Mouse (Mus musculus) CH12.LX (cell line): ENCODE data around the gene Copb2. TPM values are rescaled to one million over a fixed set of nuclear protein-coding genes. Genes with fewer than 3 reads are reported as not detected.

Experiments used
- DNase-seq: peaks from one replicate; pipeline ENCODE4 v3.0.0-alpha.2; 2013; ENCODE audit errors: extremely low read depth
- H3K27ac ChIP-seq: 2 replicates; pipeline ENCODE4 v1.5.1; 2012; ENCODE audit warnings: low read depth, mild to moderate bottlenecking, control low read depth, moderate library complexity; ENCODE audit not compliant: insufficient read depth
- H3K27me3 ChIP-seq: replicated peaks from 2 replicates; pipeline ENCODE3; 2012; ENCODE audit warnings: inconsistent platforms
- H3K36me3 ChIP-seq, 2 experiments: replicated peaks in 1 of 2; 2 replicates each; pipeline versions ENCODE3 to v1.6.1; 2012; ENCODE audit warnings: inconsistent platforms in 1 of 2, low read length in 1 of 2, mild to moderate bottlenecking in 1 of 2, mixed read lengths in 1 of 2, moderate library complexity in 1 of 2; ENCODE audit not compliant: control insufficient read depth in 1 of 2, insufficient read depth in 1 of 2
- H3K4me1 ChIP-seq, 2 experiments: 2 replicates each; pipeline ENCODE4 v1.6.1; 2012; ENCODE audit warnings: inconsistent platforms in 1 of 2, moderate library complexity in 1 of 2; ENCODE audit not compliant: insufficient read depth in 2 of 2, control insufficient read depth in 1 of 2
- H3K4me2 ChIP-seq: 2 replicates; pipeline ENCODE4 v1.6.1; 2012; ENCODE audit warnings: low read depth, mild to moderate bottlenecking, control low read depth; ENCODE audit not compliant: poor library complexity, insufficient read depth, severe bottlenecking
- H3K4me3 ChIP-seq, 3 experiments: fragments of 150-350 bp in 1 of 3; sonication (generic) in 1 of 3; replicated peaks in 1 of 3; 2 replicates each; pipeline versions ENCODE3 to v1.5.1; 2011 to 2012; ENCODE audit warnings: low read depth in 2 of 3, low read length in 2 of 3, mild to moderate bottlenecking in 2 of 3, moderate library complexity in 2 of 3, control low read depth in 1 of 3, improper control_type of control experiment in 1 of 3, inconsistent platforms in 1 of 3, mixed read lengths in 1 of 3; ENCODE audit not compliant: poor library complexity in 1 of 3
- H3K79me2 ChIP-seq: replicated peaks from 2 replicates; pipeline ENCODE4 v1.6.1; 2012; ENCODE audit warnings: mild to moderate bottlenecking, moderate library complexity; ENCODE audit not compliant: control insufficient read depth, poor library complexity, insufficient read depth, severe bottlenecking; ENCODE audit errors: extremely low read depth
- H3K9ac ChIP-seq: 2 replicates; pipeline ENCODE4 v1.6.1; 2012; ENCODE audit warnings: low read depth, mild to moderate bottlenecking, control low read depth, moderate library complexity; ENCODE audit not compliant: insufficient read depth
- H3K9me3 ChIP-seq: replicated peaks from 2 replicates; pipeline ENCODE3; 2012; ENCODE audit warnings: low read length, inconsistent platforms, mixed read lengths
- E2F4 ChIP-seq: IDR thresholded peaks from 2 replicates; pipeline ENCODE4 v1.6.1; 2011; ENCODE audit warnings: low read depth, low read length, improper control_type of control experiment; ENCODE audit not compliant: insufficient replicate concordance
- EP300 ChIP-seq: IDR thresholded peaks from 2 replicates; pipeline ENCODE4 v1.6.1; 2011; ENCODE audit warnings: low read length, improper control_type of control experiment
- IRF4 ChIP-seq: IDR thresholded peaks from 2 replicates; pipeline ENCODE4 v1.6.1; 2014; ENCODE audit warnings: low read depth, mild to moderate bottlenecking, inconsistent platforms, low read length, improper control_type of control experiment
- JUN ChIP-seq: IDR thresholded peaks from 2 replicates; pipeline ENCODE4 v1.6.1; 2011; ENCODE audit warnings: low read depth, mild to moderate bottlenecking, low read length, improper control_type of control experiment, moderate library complexity; ENCODE audit not compliant: insufficient read depth
- JUND ChIP-seq: conservative IDR thresholded peaks from 2 replicates; pipeline ENCODE4 v1.6.1; 2011; ENCODE audit warnings: low read depth, low read length, improper control_type of control experiment
- MAFK ChIP-seq: IDR thresholded peaks from 2 replicates; pipeline ENCODE4 v1.6.1; 2011; ENCODE audit warnings: low read length, improper control_type of control experiment; ENCODE audit not compliant: insufficient replicate concordance
- MAX ChIP-seq: IDR thresholded peaks from 2 replicates; pipeline ENCODE4 v1.6.1; 2011; ENCODE audit warnings: low read length, improper control_type of control experiment
- MAZ ChIP-seq: IDR thresholded peaks from 2 replicates; pipeline ENCODE4 v1.6.1; 2012; ENCODE audit warnings: low read depth, mild to moderate bottlenecking, inconsistent platforms, low read length, improper control_type of control experiment, moderate library complexity
- MXI1 ChIP-seq: IDR thresholded peaks from 2 replicates; pipeline ENCODE4 v1.6.1; 2011; ENCODE audit warnings: mild to moderate bottlenecking, low read depth, low read length, improper control_type of control experiment
- NRF1 ChIP-seq: IDR thresholded peaks from 2 replicates; pipeline ENCODE4 v1.6.1; 2014; ENCODE audit warnings: low read depth, mild to moderate bottlenecking, inconsistent platforms, low read length, improper control_type of control experiment, moderate library complexity
- PAX5 ChIP-seq: IDR thresholded peaks from 2 replicates; pipeline ENCODE4 v1.6.1; 2012; ENCODE audit warnings: low read length, inconsistent platforms, mixed read lengths
- POLR2A ChIP-seq: IDR thresholded peaks from 2 replicates; pipeline ENCODE4 v1.6.1; 2011; ENCODE audit warnings: low read depth, mild to moderate bottlenecking, improper control_type of control experiment, low read length
- RCOR1 ChIP-seq: conservative IDR thresholded peaks from 2 replicates; pipeline ENCODE4 v1.6.1; 2012; ENCODE audit warnings: low read depth, mild to moderate bottlenecking, inconsistent platforms, low read length, improper control_type of control experiment
- SIN3A ChIP-seq: IDR thresholded peaks from 2 replicates; pipeline ENCODE4 v1.6.1; 2012; ENCODE audit warnings: low read length, improper control_type of control experiment, inconsistent platforms
- TBP ChIP-seq: conservative IDR thresholded peaks from 2 replicates; pipeline ENCODE4 v1.6.1; 2011; ENCODE audit warnings: low read depth, low read length, improper control_type of control experiment
- TCF12 ChIP-seq: IDR thresholded peaks from 2 replicates; pipeline ENCODE4 v1.6.1; 2014; ENCODE audit warnings: low read depth, mild to moderate bottlenecking, inconsistent platforms, low read length, improper control_type of control experiment
- USF1 ChIP-seq: IDR thresholded peaks from 2 replicates; pipeline ENCODE4 v1.6.1; 2014; ENCODE audit warnings: low read depth, mild to moderate bottlenecking, inconsistent platforms, low read length, improper control_type of control experiment
- ZKSCAN1 ChIP-seq: IDR thresholded peaks from 2 replicates; pipeline ENCODE4 v1.6.1; 2012; ENCODE audit warnings: low read depth, inconsistent platforms, low read length, improper control_type of control experiment, borderline replicate concordance
- dilution Hi-C: fragments of 300-500 bp; cut with MboI; formaldehyde crosslinking; loops from 2 replicates; pipeline ENCODE4 v1.14.3; 2020; ENCODE audit warnings: low sequenced_read_pairs; ENCODE audit not compliant: extremely low pct_unique_long_range_greater_than_20kb, extremely low pct_ligation_motif_present
- in situ Hi-C: fragments of 300-500 bp; cut with MboI; formaldehyde crosslinking; loops from 3 replicates; pipeline ENCODE4 v1.14.3; 2019; ENCODE audit warnings: low sequenced_read_pairs, low pct_ligation_motif_present, low pct_unique_long_range_greater_than_20kb, mixed read lengths
- polyA plus RNA-seq: library from polyadenylated mRNA; unstranded; fragments of >175 nt; gene quantifications from 2 replicates; pipeline ENCODE4 v1.2.1, GENCODE M21; 2012; ENCODE audit warnings: low read depth; ENCODE audit not compliant: insufficient read length
- total RNA-seq, 2 experiments: library from RNA; depleted of rRNA; stranded (reverse); fragments of 300-350 nt in 1 of 2; fragments of >200 nt in 1 of 2; gene quantifications; 2 replicates each; pipeline ENCODE4 v1.2.3; 2012 to 2014

The Copb2 gene
- total and polyA plus RNA-seq, 3 experiments: 92.8 to 122 (median 106) TPM

DNA sequence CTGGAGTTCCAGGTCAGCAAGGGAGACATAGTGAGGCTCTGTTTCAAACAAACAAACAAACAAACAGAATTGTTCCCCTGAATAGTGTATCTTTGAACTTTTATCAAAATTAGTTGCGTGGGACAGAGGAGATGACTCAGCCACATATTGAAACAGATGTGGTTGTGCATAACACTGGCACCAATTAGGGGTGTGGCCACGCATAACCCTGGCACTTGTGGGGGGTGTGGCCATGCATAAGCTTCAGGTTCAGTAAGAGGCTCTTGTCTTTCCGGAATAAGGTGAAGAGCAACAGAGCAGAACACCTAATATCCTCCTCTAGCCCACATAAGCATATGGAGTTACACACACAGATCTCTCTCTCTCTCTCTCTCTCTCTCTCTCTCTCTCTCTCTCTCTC is 19.5 kb upstream of the Copb2 start:
- dilution Hi-C loops: no loop called here
- Histone ChIP-seq H3K36me3 (no peaks in the 10 kb centered on the region), H3K27me3 (no peaks in the 10 kb centered on the region), H3K79me2 (no peaks in the 10 kb centered on the region), H3K9ac (no peak overlapping the region), H3K9me3 (no peaks in the 10 kb centered on the region), H3K4me1 (no peaks in the 10 kb centered on the region), H3K4me3 (no peak overlapping the region)
- no peak for TF ChIP-seq EP300
- no peak for TF ChIP-seq NRF1
- no peak for TF ChIP-seq USF1
- no peak for TF ChIP-seq ZKSCAN1
- TF ChIP-seq JUN: no peak
- TF ChIP-seq MAZ: no peak
- TF ChIP-seq E2F4: no peak
- no peak for TF ChIP-seq TCF12
- TF ChIP-seq, all 38 proteins: peak for 0
- in situ Hi-C loops: loop anchor here (5.0 to 10.0 kb wide), 2 partner anchors 99 to 127 kb away; no protein-coding TSS in a partner anchor
- no peak overlapping the region for H3K27ac ChIP-seq
- H3K4me2 ChIP-seq: no peak overlapping the region
- DNase-seq: no peak

DNA sequence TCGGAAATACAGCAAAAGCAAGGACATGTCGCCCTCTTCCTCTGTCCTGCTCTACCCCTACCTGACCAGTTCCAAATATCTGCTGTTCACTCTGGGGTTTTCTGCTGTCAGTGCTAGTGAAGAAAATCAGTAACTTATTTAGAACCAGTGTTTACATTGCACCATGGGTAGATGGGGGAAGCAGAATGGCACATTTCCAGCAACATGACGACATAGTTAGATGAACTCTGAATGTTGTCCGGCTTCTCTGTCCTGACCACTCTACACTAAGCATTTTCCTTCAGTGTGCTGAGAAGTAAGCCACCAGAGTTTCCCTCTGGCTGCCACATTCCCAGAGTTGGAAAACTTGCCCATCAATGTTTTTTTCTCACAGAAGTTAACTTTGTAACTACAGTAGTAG is 20.3 kb downstream of the Copb2 start:
- H3K4me1 ChIP-seq: no peaks in the 10 kb centered on the region
- peaks cover 72 to 95% of the 10 kb centered on the region in 2 experiments for H3K36me3 ChIP-seq
- no peaks in the 10 kb centered on the region for H3K27me3 ChIP-seq
- H3K4me2 ChIP-seq: no peak overlapping the region
- in situ Hi-C loops: no loop called here
- no peaks in the 10 kb centered on the region for H3K9me3 ChIP-seq
- H3K9ac ChIP-seq: no peak overlapping the region
- H3K79me2 ChIP-seq: no peaks in the 10 kb centered on the region
- dilution Hi-C loops: no loop called here
- no peak overlapping the region for H3K27ac ChIP-seq
- no peak overlapping the region for H3K4me3 ChIP-seq
- no peak for DNase-seq
- TF ChIP-seq JUN (no peak), PAX5 (no peak)

DNA sequence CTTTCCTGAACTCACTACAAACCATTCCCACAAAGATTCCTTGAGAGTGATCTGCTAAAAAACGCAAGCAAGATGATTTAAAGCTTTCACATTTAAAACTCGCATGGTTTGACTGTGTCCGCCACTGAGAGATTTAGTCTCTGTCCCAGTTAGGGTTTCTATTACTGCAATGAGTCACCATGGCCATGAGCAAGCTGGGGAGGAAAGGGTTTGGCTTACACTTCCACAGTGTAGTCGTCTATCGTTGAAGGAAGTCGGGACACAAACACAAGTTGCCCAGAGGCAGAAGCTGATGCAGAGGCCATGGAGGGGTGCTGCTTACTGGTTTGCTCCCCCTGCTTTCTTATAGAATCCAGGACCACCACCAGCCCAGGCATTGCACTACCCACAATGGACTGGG is 36.6 kb downstream of the Copb2 start:
- Histone ChIP-seq H3K4me2 (peak overlapping the region; percentile 92), H3K79me2 (peaks cover 23% of the 10 kb centered on the region), H3K36me3 (peaks cover 27 to 40% of the 10 kb centered on the region in 2 experiments), H3K27ac (no peak overlapping the region), H3K4me3 (peak overlapping the region in 2 of 3 experiments; percentile 83 to 88), H3K9me3 (peaks cover 11% of the 10 kb centered on the region), H3K9ac (peak overlapping the region; percentile 67; the same call in 1 of the 2 replicates), H3K27me3 (peaks cover 10% of the 10 kb centered on the region), H3K4me1 (peaks cover 3 to 17% of the 10 kb centered on the region in 2 experiments; a peak in 2 of 4 replicates)
- no peak for TF ChIP-seq TCF12
- TF ChIP-seq EP300: peak; percentile 55; the same call in 1 of the 2 replicates
- TF ChIP-seq JUND: peak; percentile 67
- TF ChIP-seq JUN: peak; percentile 53
- TF ChIP-seq MAFK: 0 out of 2 replicates have a peak, but pooled peaks have one; percentile 10
- TF ChIP-seq MXI1: no peak
- TF ChIP-seq IRF4: peak; percentile 75
- TF ChIP-seq SIN3A: peak; percentile 48; the same call in 1 of the 2 replicates
- TF ChIP-seq TBP: no peak
- TF ChIP-seq RCOR1: 0 out of 2 replicates have a peak, but pooled peaks have one; percentile 43
- no peak for TF ChIP-seq POLR2A
- TF ChIP-seq MAX: peak; percentile 35; the same call in 1 of the 2 replicates
- dilution Hi-C loops (no loop called here), in situ Hi-C loops (no loop called here)
- DNase-seq: peak; percentile 29
